Mouse (Mus musculus) stomach, postnatal 0 days (tissue): ENCODE results near the gene Grap2.

ENCODE experiments used
- CTCF ChIP-seq: IDR thresholded peaks from 2 replicates; pipeline ENCODE4 v1.5.1; 2016; ENCODE audit warnings: antibody characterized with exemption, low read depth, mild to moderate bottlenecking, moderate library complexity
- EP300 ChIP-seq: optimal IDR thresholded peaks from 2 replicates; pipeline ENCODE3; 2016; ENCODE audit warnings: antibody characterized with exemption

- TF ChIP-seq CTCF (no peak), EP300 (no peak)
Measured at GRCm38 (mm10) chr15:80639071-80639702, 66.8 kb downstream of the Grap2 start.
